Mouse (Mus musculus) right cerebral cortex, postnatal 10 days (tissue): ENCODE measurements at regions not wholly inside any gene's neighbourhood (a gene's known extent, or its start where the extent isn't known, plus 50 kb on each side); places are given as distances from the start of the nearest gene placed in this dataset.
A peak's percentile ranks its signal among the peaks of the same experiment; 100 is the strongest.
"Not testable (repeated sequence)": the region's sequence is repeated elsewhere in the genome, so short reads cannot be mapped to it uniquely, and the experiment has no call there.

Source experiments
- DNase-seq, 2 experiments: peaks; one replicate each; pipeline ENCODE4 v3.0.0; 2021; ENCODE audit warnings: low spot score in 2 of 2

GRCm38 (mm10) chr7:82047456-82047855 lies 55.4 kb upstream of the Bnc1 start:
- DNase-seq: no peak

GRCm38 (mm10) chr7:82053411-82053810 lies 61.3 kb upstream of the Bnc1 start:
- no peak for DNase-seq

- DNase-seq: peak in 1 of 2 experiments; percentile 29
These were observed 64.6 kb upstream of the Bnc1 start for GRCm38 (mm10) chr7:82056551-82057230.

GRCm38 (mm10) chr7:82063407-82063806 lies 71.3 kb upstream of the Bnc1 start:
- DNase-seq: peak; percentile 47 to 50

- peak; percentile 31 to 49 for DNase-seq
These were observed 77.7 kb upstream of the Bnc1 start for GRCm38 (mm10) chr7:82069629-82070450.

- no peak for DNase-seq
These were observed 79.0 kb upstream of the Bnc1 start for GRCm38 (mm10) chr7:82070946-82071727.

GRCm38 (mm10) chr7:82075359-82075758 lies 83.3 kb upstream of the Bnc1 start:
- DNase-seq: peak in 1 of 2 experiments; percentile 33

- DNase-seq: no peak
These were observed 89.8 kb upstream of the Bnc1 start for GRCm38 (mm10) chr7:82081851-82082250.

GRCm38 (mm10) chr7:82082883-82083282 lies 90.8 kb upstream of the Sh3gl3 start:
- no peak for DNase-seq

GRCm38 (mm10) chr7:82084473-82084872 lies 89.2 kb upstream of the Sh3gl3 start:
- no peak for DNase-seq

GRCm38 (mm10) chr7:82085205-82085604 lies 88.4 kb upstream of the Sh3gl3 start:
- DNase-seq: no peak

- DNase-seq: no peak
These were observed 75.5 kb upstream of the Sh3gl3 start for GRCm38 (mm10) chr7:82098136-82098535.

GRCm38 (mm10) chr7:82101314-82101713 lies 72.3 kb upstream of the Sh3gl3 start:
- DNase-seq: no peak

- no peak for DNase-seq
These were observed 68.0 kb upstream of the Sh3gl3 start for GRCm38 (mm10) chr7:82105631-82106030.

- not testable (repeated sequence) for DNase-seq
These were observed 64.5 kb upstream of the Sh3gl3 start for GRCm38 (mm10) chr7:82109141-82109540.

- no peak for DNase-seq
These were observed 64.1 kb upstream of the Sh3gl3 start for GRCm38 (mm10) chr7:82109550-82109949.

GRCm38 (mm10) chr7:82109977-82110376 lies 63.7 kb upstream of the Sh3gl3 start:
- no peak for DNase-seq

GRCm38 (mm10) chr7:82112046-82112445 lies 61.6 kb upstream of the Sh3gl3 start:
- DNase-seq: no peak

- DNase-seq: no peak
These were observed 58.0 kb upstream of the Sh3gl3 start for GRCm38 (mm10) chr7:82115646-82116045.

GRCm38 (mm10) chr7:82119266-82119665 lies 54.4 kb upstream of the Sh3gl3 start:
- peak; percentile 88 to 90 for DNase-seq

GRCm38 (mm10) chr7:82119866-82120265 lies 53.8 kb upstream of the Sh3gl3 start:
- DNase-seq: no peak

GRCm38 (mm10) chr7:82121746-82122145 lies 51.9 kb upstream of the Sh3gl3 start:
- peak; percentile 63 to 79 for DNase-seq
